Mouse (Mus musculus) ES-E14 (cell line): ENCODE results near the gene Parvg. TPM values are rescaled to one million over a fixed set of nuclear protein-coding genes. Genes with fewer than 3 reads are reported as not detected.

Experiments used
- DNase-seq: peaks from one replicate; pipeline ENCODE4 v3.0.0-alpha.2; 2013; ENCODE audit warnings: low read depth, low spot score
- H3K27ac ChIP-seq: 2 replicates; pipeline ENCODE4 v1.5.1; 2012; ENCODE audit warnings: low read depth, mild to moderate bottlenecking, low read length, moderate library complexity, mixed read lengths; ENCODE audit not compliant: poor library complexity, insufficient read depth, severe bottlenecking
- H3K36me3 ChIP-seq: 2 replicates; pipeline ENCODE4 v1.6.1; 2012; ENCODE audit warnings: mild to moderate bottlenecking, low read length, moderate library complexity, mixed read lengths; ENCODE audit not compliant: control insufficient read depth, poor library complexity, insufficient read depth, severe bottlenecking
- H3K4me1 ChIP-seq, 2 experiments: fragments of 150-350 bp in 1 of 2; sonication (generic) in 1 of 2; 2 replicates each; pipeline ENCODE4 v1.6.1; 2012; ENCODE audit warnings: low read length in 2 of 2, mild to moderate bottlenecking in 1 of 2, mixed read lengths in 1 of 2; ENCODE audit not compliant: control insufficient read depth in 2 of 2, insufficient read depth in 2 of 2, poor library complexity in 1 of 2
- H3K4me3 ChIP-seq, 2 experiments: fragments of 150-350 bp in 1 of 2; sonication (generic) in 1 of 2; 2 replicates each; pipeline ENCODE4 v1.5.1; 2012; ENCODE audit warnings: low read length in 2 of 2, low read depth in 1 of 2, mild to moderate bottlenecking in 1 of 2, mixed read lengths in 1 of 2; ENCODE audit not compliant: insufficient read depth in 1 of 2, poor library complexity in 1 of 2, severe bottlenecking in 1 of 2
- H3K9ac ChIP-seq: 2 replicates; pipeline ENCODE4 v1.6.1; 2012; ENCODE audit warnings: low read depth, mild to moderate bottlenecking, low read length, mixed read lengths; ENCODE audit not compliant: poor library complexity, insufficient read depth, severe bottlenecking
- H3K9me3 ChIP-seq: fragments of 150-350 bp; sonication (generic); 2 replicates; pipeline ENCODE4 v1.6.1; 2012; ENCODE audit warnings: low read depth, mild to moderate bottlenecking, low read length; ENCODE audit not compliant: control insufficient read depth, insufficient read depth
- CHD2 ChIP-seq: IDR thresholded peaks from 2 replicates; pipeline ENCODE4 v1.6.1; 2014; ENCODE audit warnings: mild to moderate bottlenecking, low read depth, low read length, inconsistent platforms
- HCFC1 ChIP-seq: IDR thresholded peaks from 2 replicates; pipeline ENCODE4 v1.6.1; 2012; ENCODE audit warnings: low read length, inconsistent platforms, borderline replicate concordance; ENCODE audit not compliant: insufficient read depth
- MAFK ChIP-seq: IDR thresholded peaks from 2 replicates; pipeline ENCODE4 v1.6.1; 2014; ENCODE audit warnings: mild to moderate bottlenecking, low read depth, low read length, inconsistent platforms; ENCODE audit not compliant: insufficient read depth
- ZC3H11A ChIP-seq: IDR thresholded peaks from 2 replicates; pipeline ENCODE4 v1.6.1; 2012; ENCODE audit warnings: low read depth, mild to moderate bottlenecking, inconsistent platforms, low read length, borderline replicate concordance
- ZNF384 ChIP-seq: IDR thresholded peaks from 2 replicates; pipeline ENCODE4 v1.6.1; 2012; ENCODE audit warnings: low read depth, low read length, inconsistent platforms
- in situ Hi-C, 2 experiments: fragments of 600-800 bp; cut with MboI; formaldehyde crosslinking; loops; one replicate each; pipeline ENCODE4 v1.15.1; 2025; ENCODE audit warnings: low sequenced_read_pairs in 2 of 2, inconsistent platforms in 1 of 2; ENCODE audit not compliant: unreplicated experiment in 2 of 2
- total RNA-seq: library from RNA; depleted of rRNA; stranded (reverse); fragments of 300-350 nt; gene quantifications from 2 replicates; pipeline ENCODE4 v1.2.3, GENCODE M21; 2012; rRNA removed

Parvg gene
- total RNA-seq: 1.3 TPM in 2 replicates

DNA sequence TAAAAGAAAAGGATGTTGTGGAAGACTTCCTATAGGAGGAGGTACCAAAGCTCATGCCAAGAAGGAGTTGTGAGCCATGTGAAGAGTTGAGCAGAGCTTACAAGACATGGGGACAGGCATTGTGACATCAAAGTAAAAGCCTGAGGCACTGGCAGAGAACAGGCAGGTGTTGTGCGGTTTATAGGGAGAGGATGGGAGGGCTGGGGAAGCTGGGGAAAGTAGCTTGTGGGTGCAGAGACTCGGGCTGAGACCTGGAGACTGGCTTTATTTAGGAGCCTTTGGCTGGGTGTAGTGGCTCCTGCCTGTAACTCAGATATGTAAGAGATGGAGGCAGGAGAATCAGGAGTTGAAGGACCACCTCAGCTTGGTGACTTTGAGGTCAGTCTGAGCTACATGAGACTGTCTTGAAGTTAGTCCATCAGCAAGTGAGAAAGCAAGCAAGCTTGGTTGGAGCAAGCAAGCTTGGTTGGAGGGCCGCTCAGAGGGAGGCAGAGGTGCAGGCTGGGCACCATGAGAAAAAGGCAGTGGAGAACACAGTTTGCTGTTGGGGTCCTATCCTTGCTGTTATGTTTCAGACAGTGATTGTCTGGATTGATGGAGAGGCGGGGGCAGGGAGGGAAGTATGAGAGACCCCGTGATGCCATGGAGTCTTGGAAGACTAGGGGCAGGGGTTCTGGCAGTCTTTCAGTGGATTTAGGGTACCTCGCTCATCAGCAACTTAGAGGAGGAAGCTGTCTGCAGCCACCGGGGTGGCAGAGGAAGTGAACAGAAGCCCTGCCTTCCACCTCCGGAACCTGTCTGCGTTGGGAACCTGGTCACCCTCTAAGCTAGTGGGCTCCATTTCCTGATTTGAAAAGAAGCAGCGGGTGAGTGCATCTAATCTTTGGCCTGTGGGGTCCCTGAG lies at the start of gene Parvg:
Parvg (plus strand) TSS at position 61 of the 904 bp plus-strand sequence.
- TF ChIP-seq ZC3H11A (no peak), ZNF384 (no peak)
- no peak within 1 kb of the TSS for H3K4me3 ChIP-seq
- no peaks in the 10 kb centered on the region for H3K9me3 ChIP-seq
- peaks cover 0 to 6% of the 10 kb centered on the region in 2 experiments; a peak in 1 of 4 replicates for H3K4me1 ChIP-seq
- in situ Hi-C loops: no loop called here
- DNase-seq: no peak
- no peaks in the 10 kb centered on the region for H3K36me3 ChIP-seq
- no peak within 1 kb of the TSS for H3K9ac ChIP-seq
- H3K27ac ChIP-seq: no peak within 1 kb of the TSS

DNA sequence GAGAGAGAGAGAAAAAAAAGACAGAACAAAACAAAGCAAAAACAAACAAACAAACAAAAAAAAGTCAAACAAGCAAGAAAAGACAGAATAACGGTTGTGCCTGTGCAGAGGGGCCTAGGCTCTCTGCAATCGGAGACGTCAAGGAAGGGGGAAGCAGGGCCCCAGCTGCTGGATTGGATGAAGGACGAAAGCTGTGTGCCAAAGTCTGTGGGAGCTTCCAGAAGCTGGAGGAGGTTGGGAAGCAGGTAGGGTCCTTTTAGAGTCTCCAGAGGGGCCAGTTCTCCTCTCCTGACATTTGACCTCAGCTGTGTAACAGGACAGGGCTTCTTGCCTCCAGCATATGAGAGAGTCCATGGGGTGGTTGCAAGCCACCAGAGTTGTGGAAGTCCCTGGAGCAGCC lies 47.8 kb upstream of the Parvg start:
- Histone ChIP-seq H3K27ac (no peak overlapping the region), H3K9me3 (no peaks in the 10 kb centered on the region), H3K4me1 (peaks cover 0 to 2% of the 10 kb centered on the region in 2 experiments; a peak in 1 of 4 replicates), H3K36me3 (peaks cover 15% of the 10 kb centered on the region; the same call in 1 of the 2 replicates), H3K9ac (no peak overlapping the region), H3K4me3 (no peak overlapping the region)
- no peak for TF ChIP-seq CHD2
- TF ChIP-seq HCFC1: no peak
- no peak for TF ChIP-seq ZNF384
- no peak for TF ChIP-seq MAFK
- no peak for TF ChIP-seq ZC3H11A
- no peak for DNase-seq
- in situ Hi-C loops: no loop called here

DNA sequence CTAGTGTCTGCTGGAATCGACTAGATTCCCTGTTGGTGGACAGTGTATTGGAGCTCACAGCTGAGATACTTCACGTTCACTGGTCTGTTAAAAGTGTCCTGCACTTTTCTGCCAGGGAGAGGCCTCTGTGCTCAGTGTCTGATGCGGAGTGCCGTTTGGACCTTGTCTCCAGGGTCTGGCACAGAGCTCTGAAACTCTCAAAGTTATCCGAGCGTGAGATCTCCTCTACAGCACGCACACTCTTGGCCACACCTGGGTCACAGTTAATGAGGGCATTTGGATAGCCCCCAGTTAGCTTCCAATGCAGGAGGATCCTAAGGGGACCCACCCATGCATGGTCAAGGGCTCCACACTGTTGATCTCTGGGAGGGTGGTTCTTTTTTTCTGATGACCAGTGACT lies 45.7 kb upstream of the Parvg start:
- Histone ChIP-seq H3K36me3 (peaks cover 12% of the 10 kb centered on the region; the same call in 1 of the 2 replicates), H3K9me3 (no peaks in the 10 kb centered on the region), H3K4me1 (peaks cover 0 to 5% of the 10 kb centered on the region in 2 experiments; a peak in 1 of 4 replicates), H3K9ac (no peak overlapping the region), H3K4me3 (no peak overlapping the region), H3K27ac (no peak overlapping the region)
- no peak for DNase-seq
- TF ChIP-seq MAFK (no peak), ZC3H11A (no peak), HCFC1 (no peak), CHD2 (no peak), ZNF384 (no peak)
- in situ Hi-C loops: no loop called here

- in situ Hi-C loops: no loop called here
- Histone ChIP-seq H3K27ac (no peak overlapping the region), H3K36me3 (peaks cover 12% of the 10 kb centered on the region; the same call in 1 of the 2 replicates), H3K9me3 (no peaks in the 10 kb centered on the region), H3K4me1 (peaks cover 0 to 5% of the 10 kb centered on the region in 2 experiments; a peak in 1 of 4 replicates), H3K4me3 (no peak overlapping the region), H3K9ac (no peak overlapping the region)
- TF ChIP-seq ZC3H11A: no peak
- no peak for TF ChIP-seq ZNF384
- no peak for TF ChIP-seq CHD2
- no peak for TF ChIP-seq MAFK
- TF ChIP-seq HCFC1: no peak
- no peak for DNase-seq
These were observed 45.2 kb upstream of the Parvg start for GRCm38 (mm10) chr15:84278656-84279055.
